Mouse (Mus musculus) testis, adult 2 months (tissue): ENCODE results near the gene Srebf1.

ENCODE experiments used
- CTCF ChIP-seq: fragments of 200-500 bp; IDR thresholded peaks from 2 replicates; pipeline ENCODE4 v1.5.1; 2012; ENCODE audit warnings: low read depth, mild to moderate bottlenecking, inconsistent platforms, low read length, moderate library complexity; ENCODE audit not compliant: control insufficient read depth, insufficient read depth, insufficient replicate concordance
- POLR2A ChIP-seq: fragments of 200-500 bp; IDR thresholded peaks from 2 replicates; pipeline ENCODE4 v1.6.1; 2012; ENCODE audit warnings: low read depth, mild to moderate bottlenecking, inconsistent platforms, low read length, moderate library complexity; ENCODE audit not compliant: control insufficient read depth

GRCm38 (mm10) chr11:60268563-60268962 is 46.2 kb upstream of the Srebf1 start:
- TF ChIP-seq CTCF (no peak), POLR2A (no peak)
